Mouse (Mus musculus) embryonic fibroblast, embryonic 13.5 days (primary cell): ENCODE results near the gene Trf.

ENCODE experiments used
- CTCF ChIP-seq: IDR thresholded peaks from 2 replicates; pipeline ENCODE4 v1.5.1; 2011; ENCODE audit warnings: mild to moderate bottlenecking, control low read depth, low read length, moderate library complexity, borderline replicate concordance; ENCODE audit not compliant: insufficient read depth
- POLR2A ChIP-seq: IDR thresholded peaks from 2 replicates; pipeline ENCODE4 v1.6.1; 2011; ENCODE audit warnings: low read depth, mild to moderate bottlenecking, control low read depth, low read length, moderate library complexity

DNA sequence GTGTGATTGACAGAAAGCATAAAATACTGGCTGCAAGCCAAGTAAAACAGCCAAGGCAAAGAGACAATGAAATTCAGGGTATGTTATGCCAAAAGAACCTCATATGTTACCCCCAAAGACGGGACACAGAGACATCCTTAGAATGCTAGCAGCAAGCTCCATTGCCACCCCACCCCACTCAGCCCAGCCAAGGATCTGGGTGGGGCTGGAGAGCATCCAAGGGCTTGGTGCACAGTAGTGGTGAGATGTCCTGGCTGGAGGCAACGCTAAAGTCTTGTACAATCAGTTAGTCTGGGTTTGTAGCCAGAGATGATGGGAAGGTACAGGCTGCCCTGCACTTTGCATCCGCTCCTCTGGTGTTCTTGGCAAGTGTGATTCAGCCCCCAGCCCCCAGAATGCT, 49.9 kb downstream of the Trf start:
- TF ChIP-seq CTCF (no peak), POLR2A (no peak)
